Mouse (Mus musculus) activated CD4-positive, CD25-positive, alpha-beta regulatory T cell, adult 4 months (primary cell): ENCODE data around the gene Olfr1440. TPM values are rescaled to one million over a fixed set of nuclear protein-coding genes. Genes with fewer than 3 reads are reported as not detected.

Source experiments
- ATAC-seq: one replicate; pipeline ENCODE4 v1.8.0; 2017
- polyA plus RNA-seq, 2 experiments: library from polyadenylated mRNA; unstranded; fragments of 100-300 nt; shearing (Covaris generic); gene quantifications; one replicate each; pipeline ENCODE4 v1.2.1; 2017

Olfr1440 gene
- polyA plus RNA-seq, result not detected

DNA sequence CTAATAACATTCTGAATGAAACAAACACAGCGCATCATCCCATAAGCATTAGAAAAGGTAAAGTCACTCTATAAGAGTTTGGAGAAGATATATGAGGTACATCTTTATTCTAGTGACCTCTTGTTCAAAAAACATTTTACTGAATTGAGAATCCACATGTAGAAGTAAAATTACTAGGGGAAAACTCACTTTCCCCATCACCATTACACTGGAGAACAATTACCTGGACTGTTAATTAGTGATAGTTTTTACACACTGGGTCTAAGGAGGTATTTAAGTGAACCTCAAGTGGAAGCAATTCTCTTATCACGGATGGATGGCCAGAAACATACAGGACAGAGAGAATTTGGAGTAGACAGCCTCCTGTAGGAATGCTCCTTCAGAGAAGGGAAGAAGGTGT is at the start of gene Olfr1440:
TSS of gene Olfr1440 (plus strand) at position 301 of the 400 bp plus-strand sequence.
- ATAC-seq, result no peak

DNA sequence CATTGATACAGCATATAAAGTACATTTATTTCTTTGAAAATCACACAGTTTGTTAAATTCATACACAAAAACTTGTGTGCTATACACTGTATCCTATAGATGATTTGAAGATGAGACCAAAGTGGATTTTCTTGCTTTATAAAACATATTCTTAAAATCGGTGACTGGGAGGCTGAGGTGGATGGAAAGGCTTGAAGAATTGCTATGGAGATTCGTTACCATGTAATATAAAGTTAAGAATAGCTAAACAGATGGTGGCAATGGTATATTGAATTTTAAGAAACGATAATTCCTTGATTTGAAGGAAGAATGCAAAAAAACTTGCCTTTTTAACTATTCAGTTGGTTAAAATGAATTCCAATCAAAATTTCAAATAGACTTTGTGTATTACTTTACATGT is 14.1 kb upstream of the Olfr1440 start:
- ATAC-seq, result no peak

DNA sequence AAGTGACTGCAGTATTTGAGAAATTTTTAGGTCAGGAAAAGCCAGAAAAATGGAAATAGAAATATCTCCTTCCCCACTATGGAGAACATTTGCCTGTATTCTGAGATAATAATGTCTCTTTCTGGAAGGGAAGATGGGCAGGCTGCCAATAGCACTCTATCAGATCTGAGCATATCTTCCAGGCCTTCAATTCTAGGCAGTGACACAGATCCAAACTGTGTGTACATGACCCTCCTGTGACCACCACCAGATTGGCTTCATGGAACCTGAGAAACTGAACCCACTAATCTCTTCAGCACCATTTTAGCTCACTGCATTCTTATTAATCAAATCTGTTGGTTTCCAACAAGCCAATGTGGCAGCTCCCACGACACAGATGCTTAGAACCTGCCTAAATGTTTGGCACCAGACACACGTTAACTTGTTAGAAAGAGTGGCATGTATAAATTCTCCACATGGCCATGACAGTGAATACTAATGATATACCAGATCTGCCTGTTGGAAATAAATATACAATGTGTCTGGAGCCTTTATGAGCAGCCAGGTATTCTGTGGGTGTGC is 12.5 kb upstream of the Olfr1440 start:
- ATAC-seq, result no peak

DNA sequence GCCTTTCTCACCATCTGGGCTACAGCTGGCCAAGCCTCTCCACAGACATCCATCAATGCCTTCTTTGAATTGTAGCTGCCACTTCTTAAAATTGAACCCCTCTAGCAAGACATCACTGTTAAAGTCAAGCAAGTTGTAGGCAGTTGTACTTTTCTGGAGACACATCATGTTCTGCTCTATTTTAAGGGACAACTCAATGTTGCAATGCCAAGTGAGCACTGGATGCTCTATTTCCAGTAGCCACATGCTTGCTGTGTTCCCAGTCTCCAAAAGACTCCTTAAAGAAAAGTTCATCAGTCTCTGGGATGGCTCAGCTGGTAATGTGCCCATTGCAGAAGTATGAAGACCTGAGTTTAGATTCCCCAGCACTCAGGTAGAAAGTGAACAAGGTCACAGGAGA is 26.7 kb downstream of the Olfr1440 start:
- ATAC-seq, result no peak

DNA sequence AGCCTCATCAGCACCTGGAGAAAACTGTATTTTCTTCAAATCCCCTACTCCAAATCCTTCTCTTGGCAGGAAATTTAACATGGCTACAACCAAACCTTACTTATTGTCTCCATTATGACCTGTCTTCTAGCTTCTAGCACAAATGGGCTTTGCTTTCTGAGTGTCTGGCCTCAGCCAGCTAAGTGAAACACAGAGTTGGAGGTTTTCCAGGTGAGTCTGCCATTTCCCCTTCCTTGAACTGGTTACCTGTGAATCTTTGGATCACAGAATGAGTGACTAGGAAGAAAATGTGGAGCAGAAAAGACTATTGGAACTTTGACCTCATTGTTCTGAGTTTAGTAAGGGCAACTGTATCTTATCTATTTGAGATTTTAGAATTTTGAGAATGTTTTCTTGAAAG is 30.3 kb downstream of the Olfr1440 start, which contains the start of gene Olfr1441:
TSS of gene Olfr1441 (plus strand) at position 73 of the 400 bp plus-strand sequence.
- ATAC-seq, result no peak

DNA sequence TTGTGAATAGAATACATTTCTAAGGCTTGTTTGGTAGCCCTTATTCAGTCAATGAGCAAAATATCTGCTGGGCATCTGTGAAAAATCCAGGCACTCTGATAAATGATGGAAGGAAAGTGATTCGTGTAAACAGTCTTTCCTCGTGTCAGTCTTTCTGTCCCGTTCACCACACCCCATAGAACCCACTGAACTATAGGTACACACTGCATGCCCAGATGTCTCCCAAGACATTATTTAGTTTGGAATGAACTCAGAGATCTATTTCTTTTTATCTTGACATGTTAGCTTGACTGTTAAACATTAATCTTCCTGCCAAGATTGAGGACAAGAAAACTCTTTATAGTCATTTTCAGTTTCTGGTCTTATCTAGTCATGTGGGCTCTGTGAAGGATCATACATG is 31.2 kb downstream of the Olfr1440 start:
- no peak for ATAC-seq

DNA sequence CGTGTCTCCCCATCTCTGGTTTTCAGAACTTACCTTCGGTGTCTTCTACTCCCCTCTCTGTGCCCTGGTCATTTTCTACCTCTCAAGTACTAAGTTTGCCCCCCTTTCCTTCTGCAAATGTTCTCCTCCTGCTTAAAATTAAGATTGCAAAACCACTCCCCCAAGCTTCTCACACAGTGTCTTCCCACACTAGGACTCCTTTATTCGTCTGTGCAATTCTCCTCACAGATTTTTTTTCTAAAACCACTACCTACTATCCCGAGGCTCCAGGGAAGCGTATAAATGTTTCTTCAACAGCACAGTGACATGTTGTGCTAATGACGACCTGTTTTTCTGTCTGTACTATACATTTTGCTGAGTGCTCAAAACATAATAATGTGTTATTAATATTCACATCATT is 33.5 kb downstream of the Olfr1440 start:
- ATAC-seq, result no peak

DNA sequence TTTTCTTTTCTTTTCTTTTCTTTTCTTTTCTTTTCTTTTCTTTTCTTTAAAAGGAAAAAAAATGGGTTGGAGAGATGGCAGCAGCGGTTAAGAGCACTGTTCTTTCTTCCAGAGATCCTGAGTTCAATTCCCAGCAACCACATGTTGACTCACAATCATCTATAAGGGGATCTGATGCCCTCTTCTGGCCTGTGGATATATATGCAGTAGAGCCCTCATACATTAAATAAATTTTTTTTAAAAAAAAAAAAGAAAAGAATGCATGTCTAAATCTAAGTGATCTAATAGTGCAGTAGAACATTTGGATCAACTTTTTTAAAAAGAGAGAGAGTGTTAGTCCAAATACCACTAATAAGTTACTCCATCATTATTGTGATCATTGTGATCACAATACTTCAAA is 34.6 kb downstream of the Olfr1440 start:
- no peak for ATAC-seq

DNA sequence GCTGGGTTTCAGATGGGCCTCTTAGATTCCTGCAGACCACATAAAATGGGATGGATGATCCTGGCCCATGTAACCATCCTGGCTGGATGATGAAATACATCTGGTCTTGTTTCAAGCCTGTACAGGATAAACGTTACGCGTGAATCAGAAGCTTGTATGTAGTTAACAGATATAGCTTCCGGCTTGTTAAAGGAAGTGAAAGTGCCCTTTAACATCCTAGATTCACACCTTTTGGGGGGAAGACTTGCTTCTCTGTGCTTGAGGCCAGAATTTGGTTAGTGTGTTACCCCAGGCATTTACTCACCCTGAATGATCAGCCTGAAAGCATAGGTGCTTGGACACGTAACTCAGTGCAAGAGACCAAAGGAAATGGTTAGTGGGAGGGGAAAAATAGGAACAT is 40.0 kb downstream of the Olfr1440 start:
- ATAC-seq, result no peak

DNA sequence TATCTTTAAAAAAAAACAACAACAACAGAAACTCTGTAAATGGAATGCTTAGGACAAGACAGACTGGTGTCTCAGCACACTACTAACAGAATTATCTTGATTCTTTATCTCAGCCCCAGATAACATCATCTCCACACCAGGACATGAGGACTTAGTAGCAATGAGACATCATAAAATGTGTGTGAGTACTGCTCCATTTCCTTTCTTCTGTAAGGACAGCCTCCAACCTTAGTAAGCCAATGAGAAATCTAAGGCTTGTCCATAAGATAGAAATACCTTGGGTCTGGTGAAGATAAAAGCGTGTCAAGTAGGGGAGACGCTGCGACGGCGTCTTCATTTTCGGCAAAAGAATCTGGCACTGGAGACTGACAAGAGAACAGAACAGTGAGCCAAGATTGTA is 40.5 kb downstream of the Olfr1440 start, which contains the start of gene Pfpl:
TSS of gene Pfpl (plus strand) at position 301 of the 400 bp plus-strand sequence.
- ATAC-seq, result no peak

DNA sequence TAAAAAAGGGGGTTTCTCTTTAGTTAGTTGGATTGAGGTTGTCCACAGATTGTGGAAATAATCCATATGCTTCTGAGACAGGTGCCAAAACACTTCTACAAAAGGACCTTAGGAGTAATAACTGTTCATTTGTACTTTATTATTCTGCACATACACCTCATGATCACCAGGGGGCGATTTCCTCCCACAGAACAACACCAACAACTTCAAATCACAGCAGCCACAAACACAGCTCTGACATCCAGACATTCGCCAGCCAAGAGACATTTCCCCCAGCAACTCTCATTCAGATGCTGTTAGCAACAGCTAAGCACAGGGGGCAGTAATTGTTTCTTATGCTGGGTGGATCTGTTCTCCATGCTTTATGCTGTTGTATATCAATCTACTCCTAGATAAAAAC is 46.0 kb downstream of the Olfr1440 start:
- peak; percentile 46 for ATAC-seq

DNA sequence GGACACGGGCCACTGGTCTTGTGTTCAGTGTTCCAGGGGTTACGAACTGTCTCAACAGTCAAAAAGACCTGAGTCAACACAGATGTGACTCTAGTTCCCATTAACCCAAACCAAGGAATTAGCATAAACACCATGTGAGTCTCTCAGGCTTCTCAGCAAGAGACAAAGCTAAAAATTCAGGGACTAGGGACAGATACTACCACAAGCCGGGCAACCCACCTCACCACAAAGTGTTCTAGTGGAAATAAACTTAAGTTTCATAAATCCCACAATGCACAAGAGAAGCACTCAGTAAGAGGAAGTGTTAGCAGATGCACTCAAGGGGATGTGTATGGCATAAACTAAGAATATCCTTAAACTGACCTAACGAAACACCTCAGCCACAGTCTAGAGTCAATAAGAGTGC is 47.9 kb downstream of the Olfr1440 start:
- no peak for ATAC-seq

DNA sequence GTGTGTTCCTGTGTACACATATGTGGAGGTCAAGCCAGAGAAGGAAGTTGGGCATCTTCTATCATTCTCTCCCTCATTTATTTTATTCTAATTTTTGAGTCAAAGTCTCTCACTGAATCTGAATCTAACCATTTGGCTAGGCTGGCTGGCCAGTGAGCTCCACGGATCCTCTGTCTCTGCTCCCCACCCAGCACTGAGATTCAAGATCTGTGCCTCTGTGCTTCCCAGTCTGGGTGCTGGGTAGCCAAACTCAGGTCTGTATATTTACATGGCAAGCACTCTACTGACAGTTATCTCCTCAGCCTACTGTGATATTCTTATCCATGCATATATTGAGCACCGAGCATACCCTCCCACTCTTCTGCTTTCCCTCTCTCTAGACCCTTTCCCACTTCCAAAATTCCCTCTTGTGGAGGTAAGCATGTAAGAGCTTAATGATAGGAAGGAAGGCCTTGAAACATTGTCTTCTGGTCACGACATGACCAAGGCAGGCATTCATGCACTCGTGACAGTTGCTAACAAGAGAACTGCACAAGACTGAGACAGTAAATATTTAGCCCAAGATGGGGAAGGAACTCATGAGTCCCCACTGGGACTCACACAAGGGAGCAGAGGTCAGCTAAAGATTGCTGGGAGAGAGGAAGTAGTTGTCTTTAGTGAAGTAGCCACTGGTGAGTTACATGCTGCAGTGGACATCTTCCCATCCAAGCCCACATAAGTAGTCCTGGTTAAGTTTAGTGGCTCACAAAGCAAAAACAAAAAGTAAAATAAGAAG is 48.9 kb downstream of the Olfr1440 start:
- ATAC-seq, result no peak

DNA sequence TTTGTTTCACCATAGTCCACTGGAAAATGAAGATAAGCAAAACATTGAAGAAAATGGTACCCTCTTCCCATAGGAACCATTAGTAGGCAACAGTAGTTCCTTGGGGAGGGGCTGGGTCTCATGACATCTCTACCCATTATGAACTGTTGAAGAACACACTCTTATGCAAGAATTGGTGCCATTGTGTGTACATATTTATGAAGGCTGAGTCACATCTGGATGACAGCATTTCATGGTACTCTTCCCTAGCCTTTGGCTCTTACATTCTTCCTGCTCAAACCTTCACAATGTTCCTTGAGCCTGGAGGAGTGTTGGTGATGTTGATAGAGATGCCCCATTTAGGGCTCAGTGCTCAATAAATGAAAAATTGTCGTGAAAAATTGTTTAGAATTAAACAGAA is 52.5 kb downstream of the Olfr1440 start:
- no peak for ATAC-seq

DNA sequence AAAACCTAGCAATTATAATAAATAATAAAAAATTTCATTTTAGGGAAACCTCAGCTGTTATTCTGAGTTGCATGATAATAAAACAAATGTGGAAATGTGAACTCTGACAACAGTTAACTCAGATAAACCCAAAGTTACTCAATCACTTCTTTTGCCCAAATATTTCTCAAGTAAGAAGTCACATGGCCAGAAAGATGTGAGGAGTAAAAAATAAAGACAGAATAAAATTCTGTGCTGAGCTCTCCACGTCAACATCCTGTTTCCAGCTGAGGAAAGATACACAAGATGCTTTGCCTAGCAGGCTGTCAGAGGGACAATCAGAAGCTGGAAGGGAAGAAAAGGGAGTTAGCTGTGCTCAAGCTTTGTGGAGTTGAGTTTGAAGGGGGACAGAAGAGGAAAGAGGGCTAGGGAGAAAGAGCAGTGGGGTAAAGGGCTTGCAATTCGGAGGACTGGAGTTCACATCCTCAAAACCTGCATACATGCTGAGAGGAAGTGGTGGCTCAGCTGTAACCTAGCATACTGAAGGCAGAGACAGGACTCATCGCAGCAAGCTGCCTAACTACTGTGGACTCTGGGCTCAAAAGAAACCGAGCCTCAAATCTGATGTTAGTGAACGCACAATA is 53.1 kb downstream of the Olfr1440 start:
- no peak for ATAC-seq

DNA sequence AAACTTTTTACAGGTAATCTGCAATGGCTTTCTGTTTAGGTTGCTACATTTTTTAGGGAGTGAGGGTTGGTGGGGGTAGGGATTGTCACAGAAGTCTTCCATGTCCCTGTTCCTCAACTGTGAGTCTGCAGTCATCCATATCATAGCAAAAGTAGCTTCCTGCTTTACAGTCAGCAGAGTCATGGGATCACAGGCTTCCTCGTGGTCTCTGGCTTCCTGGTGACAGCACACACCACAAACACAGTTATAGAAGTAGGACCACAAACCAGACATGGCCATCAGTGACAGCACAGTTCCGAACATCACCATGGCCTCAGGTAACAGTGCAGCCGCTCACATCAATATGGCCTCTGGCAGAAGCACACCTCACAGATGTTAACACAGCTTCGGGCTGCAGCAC is 55.5 kb downstream of the Olfr1440 start:
- no peak for ATAC-seq

DNA sequence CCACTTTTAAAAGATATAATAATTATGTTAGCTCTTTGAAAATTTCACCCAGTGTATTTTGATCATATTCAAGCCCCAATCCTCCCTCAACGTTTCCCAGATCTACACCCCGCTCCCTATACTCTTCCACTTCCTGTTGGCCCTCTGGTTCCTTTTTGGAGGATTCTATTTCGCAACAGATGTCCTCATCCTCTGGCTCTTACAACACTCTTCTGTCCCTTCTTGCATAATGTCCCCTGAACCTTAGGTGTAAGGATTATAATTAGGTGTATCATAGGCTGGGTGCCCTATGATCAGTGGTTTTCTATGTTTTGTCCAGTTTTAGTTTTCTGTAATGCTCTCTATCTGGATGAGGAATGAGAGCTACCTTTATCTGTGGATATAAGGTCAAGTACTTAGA is 57.9 kb downstream of the Olfr1440 start:
- ATAC-seq, result no peak

Other genes with a start within 250 kb of the Olfr1440 start
- gene Olfr1555-ps1, start 217.2 kb upstream of the Olfr1440 start, polyA plus RNA-seq, result under 1 TPM in 1 of 2 experiments, not detected in 1; 0.16 TPM
- gene Olfr1431, start 186.6 kb upstream of the Olfr1440 start, polyA plus RNA-seq, result not detected
- not detected for gene Olfr1432, start 154.7 kb upstream of the Olfr1440 start, polyA plus RNA-seq
- gene Olfr262, start 145.6 kb upstream of the Olfr1440 start, polyA plus RNA-seq, result not detected
- gene Olfr235, start 126.2 kb upstream of the Olfr1440 start, polyA plus RNA-seq, result not detected
- gene Olfr1434, start 107.4 kb upstream of the Olfr1440 start, polyA plus RNA-seq, result not detected
- gene Olfr1436, start 88.1 kb upstream of the Olfr1440 start, polyA plus RNA-seq, result not detected
- gene Olfr1437, start 62.2 kb upstream of the Olfr1440 start, polyA plus RNA-seq, result not detected
- not detected for gene Olfr1438-ps1, start 51.4 kb upstream of the Olfr1440 start, polyA plus RNA-seq
- gene Olfr1441, start 30.2 kb downstream of the Olfr1440 start, polyA plus RNA-seq, result not detected
- gene Pfpl, start 40.6 kb downstream of the Olfr1440 start, polyA plus RNA-seq, result under 1 TPM in 1 of 2 experiments, not detected in 1; 0.33 TPM
- gene Mpeg1, start 73.5 kb downstream of the Olfr1440 start, polyA plus RNA-seq, result under 1 TPM in 1 of 2 experiments, not detected in 1; 0.28 TPM
- gene Dtx4, start 114.2 kb downstream of the Olfr1440 start, polyA plus RNA-seq, result 1 to 10 TPM; 3.5 to 3.7 TPM
- 10 to 100 TPM; 41.0 to 41.8 TPM for gene Fam111a, start 158.5 kb downstream of the Olfr1440 start, polyA plus RNA-seq
- not detected for gene Gm4952, start 212.7 kb downstream of the Olfr1440 start, polyA plus RNA-seq
- gene Glyat, start 246.0 kb downstream of the Olfr1440 start, polyA plus RNA-seq, result not detected